Mouse (Mus musculus): ENCODE measurements around the gene Kdm4b.

Kdm4b gene

GRCm38 (mm10) chr17:56337190-56337589 lies 11.3 kb downstream of the Kdm4b start:
- in situ Hi-C loops (cut with MboI; ENCODE audit: low pct_unique_long_range_greater_than_20kb in 1 of 2, low sequenced_read_pairs in 2 of 2, unreplicated experiment in 1 of 2), result no loop called here

- in situ Hi-C loops (cut with MboI; ENCODE audit: low pct_unique_long_range_greater_than_20kb in 1 of 2, low sequenced_read_pairs in 2 of 2, unreplicated experiment in 1 of 2), result no loop called here
These were observed 11.9 kb downstream of the Kdm4b start for GRCm38 (mm10) chr17:56337791-56338190.

- in situ Hi-C loops (cut with MboI; ENCODE audit: low pct_unique_long_range_greater_than_20kb in 1 of 2, low sequenced_read_pairs in 2 of 2, unreplicated experiment in 1 of 2), result no loop called here
These were observed 13.0 kb downstream of the Kdm4b start for GRCm38 (mm10) chr17:56338909-56339308.

GRCm38 (mm10) chr17:56340717-56341116 lies 14.9 kb downstream of the Kdm4b start:
- in situ Hi-C loops (cut with MboI; ENCODE audit: low pct_unique_long_range_greater_than_20kb in 1 of 2, low sequenced_read_pairs in 2 of 2, unreplicated experiment in 1 of 2), result no loop called here

DNA sequence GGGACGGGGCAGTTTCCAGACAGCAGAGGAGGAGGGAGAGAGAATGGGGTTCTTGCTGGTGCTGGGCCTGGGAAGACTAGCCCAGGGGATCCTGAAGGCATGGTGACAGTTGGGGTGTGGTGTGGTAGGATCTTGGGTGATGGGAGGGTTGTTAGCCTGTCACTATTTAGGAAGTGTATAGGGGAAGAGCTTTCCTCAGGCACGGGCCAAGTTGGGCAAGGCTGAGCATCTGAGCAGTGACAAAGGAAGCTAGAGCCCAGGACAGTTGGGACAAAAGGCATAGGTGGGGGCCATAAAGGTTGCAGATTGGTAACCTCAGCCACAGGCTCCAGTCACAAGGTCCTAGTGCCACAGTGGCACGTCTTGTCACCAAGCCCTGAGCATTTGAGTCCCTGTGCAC lies 17.6 kb downstream of the Kdm4b start:
- in situ Hi-C loops (cut with MboI; ENCODE audit: low pct_unique_long_range_greater_than_20kb in 1 of 2, low sequenced_read_pairs in 2 of 2, unreplicated experiment in 1 of 2), result no loop called here

- in situ Hi-C loops (cut with MboI; ENCODE audit: low pct_unique_long_range_greater_than_20kb in 1 of 2, low sequenced_read_pairs in 2 of 2, unreplicated experiment in 1 of 2), result no loop called here
These were observed 19.5 kb downstream of the Kdm4b start for GRCm38 (mm10) chr17:56345364-56345763.

DNA sequence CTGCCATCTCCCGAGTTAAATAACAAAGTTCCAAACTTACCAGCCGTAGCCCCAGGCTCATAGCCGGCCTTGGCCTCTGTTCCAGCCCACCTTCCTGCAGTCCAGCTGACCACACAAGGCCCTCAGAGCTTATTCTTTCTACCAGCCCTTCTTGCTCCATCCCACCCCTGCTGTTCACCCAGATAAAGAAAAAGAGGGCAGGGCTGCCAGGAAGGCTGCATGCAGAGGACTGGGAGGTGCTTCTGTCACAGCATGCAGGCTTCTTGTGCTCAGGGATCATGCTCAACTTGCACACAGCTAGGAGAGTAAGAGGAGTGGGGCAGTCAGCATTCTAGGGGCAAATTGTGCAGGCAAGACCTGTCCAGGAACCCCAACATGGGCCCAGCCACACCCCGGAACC lies 22.3 kb downstream of the Kdm4b start:
- in situ Hi-C loops (cut with MboI; ENCODE audit: low pct_unique_long_range_greater_than_20kb in 1 of 2, low sequenced_read_pairs in 2 of 2, unreplicated experiment in 1 of 2), result no loop called here

- in situ Hi-C loops (cut with MboI; ENCODE audit: low pct_unique_long_range_greater_than_20kb in 1 of 2, low sequenced_read_pairs in 2 of 2, unreplicated experiment in 1 of 2), result no loop called here
These were observed 22.7 kb downstream of the Kdm4b start for GRCm38 (mm10) chr17:56348586-56348985.

DNA sequence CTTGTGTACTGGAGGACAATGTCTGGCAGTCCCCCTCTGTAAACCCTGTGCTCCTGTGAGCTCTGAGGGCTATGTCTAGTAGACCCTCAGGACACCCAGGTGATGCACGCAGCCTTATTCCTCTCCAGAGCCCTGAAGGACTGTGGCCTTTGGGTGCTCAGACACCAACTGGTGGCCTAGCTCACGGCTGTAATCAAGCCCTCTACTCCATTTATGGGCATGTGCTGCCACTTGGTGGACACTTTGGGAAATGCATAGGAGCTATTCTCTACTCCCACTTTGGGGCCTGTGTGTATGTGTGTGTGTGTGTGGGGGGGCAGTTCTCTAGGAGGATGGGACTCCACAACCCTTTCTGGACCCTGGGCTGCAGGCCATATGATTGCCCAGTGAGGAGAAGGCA lies 24.8 kb downstream of the Kdm4b start:
- in situ Hi-C loops (cut with MboI; ENCODE audit: low pct_unique_long_range_greater_than_20kb in 1 of 2, low sequenced_read_pairs in 2 of 2, unreplicated experiment in 1 of 2), result loop anchor here (10.0 to 25.0 kb wide), 2 partner anchors 194 to 312 kb away; partner anchors contain the start of gene Ranbp3 (in 1 of the 2)

- in situ Hi-C loops (cut with MboI; ENCODE audit: low pct_unique_long_range_greater_than_20kb in 1 of 2, low sequenced_read_pairs in 2 of 2, unreplicated experiment in 1 of 2), result loop anchor here (5.0 to 25.0 kb wide), 3 partner anchors 188 to 305 kb away; partner anchors contain the start of genes Gm20219 (in 1 of the 2) and Ranbp3 (in 1 of the 2)
These were observed 31.3 kb downstream of the Kdm4b start for GRCm38 (mm10) chr17:56356921-56357885.

GRCm38 (mm10) chr17:56359183-56359725 lies 33.4 kb downstream of the Kdm4b start:
- in situ Hi-C loops (cut with MboI; ENCODE audit: low pct_unique_long_range_greater_than_20kb in 1 of 2, low sequenced_read_pairs in 2 of 2, unreplicated experiment in 1 of 2), result loop anchor here (5.0 to 25.0 kb wide), 3 partner anchors 186 to 303 kb away; partner anchors contain the start of genes Gm20219 (in 1 of the 2) and Ranbp3 (in 1 of the 2)

GRCm38 (mm10) chr17:56359864-56360263 lies 34.0 kb downstream of the Kdm4b start:
- in situ Hi-C loops (cut with MboI; ENCODE audit: low pct_unique_long_range_greater_than_20kb in 1 of 2, low sequenced_read_pairs in 2 of 2, unreplicated experiment in 1 of 2), result loop anchor here (5.0 to 25.0 kb wide), 3 partner anchors 185 to 302 kb away; partner anchors contain the start of genes Gm20219 (in 1 of the 2) and Ranbp3 (in 1 of the 2)

DNA sequence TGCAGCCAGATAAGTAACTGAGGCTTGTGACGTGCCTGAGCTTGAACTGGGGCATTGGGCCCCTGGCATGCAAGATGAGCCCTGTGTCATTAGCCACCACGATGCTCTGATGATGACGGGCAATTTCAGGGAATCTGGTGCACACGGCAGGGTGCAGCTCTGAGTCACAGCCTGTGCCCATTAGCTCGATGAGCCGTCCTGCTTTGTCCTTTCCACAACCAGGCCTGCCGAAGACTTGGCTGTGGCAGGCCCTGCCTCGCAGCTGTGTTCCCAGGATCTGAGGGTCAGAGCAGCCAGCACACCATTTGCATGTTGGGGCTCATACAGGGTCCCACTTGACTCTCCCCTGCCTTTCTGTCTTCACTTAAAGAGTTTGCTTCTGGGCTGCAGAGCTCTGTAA lies 34.6 kb downstream of the Kdm4b start:
- in situ Hi-C loops (cut with MboI; ENCODE audit: low pct_unique_long_range_greater_than_20kb in 1 of 2, low sequenced_read_pairs in 2 of 2, unreplicated experiment in 1 of 2), result loop anchor here in 1 of 2 experiments (25.0 kb wide), 1 partner anchor 302 kb away; the partner anchor contains the start of gene Ranbp3

- in situ Hi-C loops (cut with MboI; ENCODE audit: low pct_unique_long_range_greater_than_20kb in 1 of 2, low sequenced_read_pairs in 2 of 2, unreplicated experiment in 1 of 2), result loop anchor here in 1 of 2 experiments (25.0 kb wide), 1 partner anchor 301 kb away; the partner anchor contains the start of gene Ranbp3
These were observed 35.7 kb downstream of the Kdm4b start for GRCm38 (mm10) chr17:56361542-56361941.

DNA sequence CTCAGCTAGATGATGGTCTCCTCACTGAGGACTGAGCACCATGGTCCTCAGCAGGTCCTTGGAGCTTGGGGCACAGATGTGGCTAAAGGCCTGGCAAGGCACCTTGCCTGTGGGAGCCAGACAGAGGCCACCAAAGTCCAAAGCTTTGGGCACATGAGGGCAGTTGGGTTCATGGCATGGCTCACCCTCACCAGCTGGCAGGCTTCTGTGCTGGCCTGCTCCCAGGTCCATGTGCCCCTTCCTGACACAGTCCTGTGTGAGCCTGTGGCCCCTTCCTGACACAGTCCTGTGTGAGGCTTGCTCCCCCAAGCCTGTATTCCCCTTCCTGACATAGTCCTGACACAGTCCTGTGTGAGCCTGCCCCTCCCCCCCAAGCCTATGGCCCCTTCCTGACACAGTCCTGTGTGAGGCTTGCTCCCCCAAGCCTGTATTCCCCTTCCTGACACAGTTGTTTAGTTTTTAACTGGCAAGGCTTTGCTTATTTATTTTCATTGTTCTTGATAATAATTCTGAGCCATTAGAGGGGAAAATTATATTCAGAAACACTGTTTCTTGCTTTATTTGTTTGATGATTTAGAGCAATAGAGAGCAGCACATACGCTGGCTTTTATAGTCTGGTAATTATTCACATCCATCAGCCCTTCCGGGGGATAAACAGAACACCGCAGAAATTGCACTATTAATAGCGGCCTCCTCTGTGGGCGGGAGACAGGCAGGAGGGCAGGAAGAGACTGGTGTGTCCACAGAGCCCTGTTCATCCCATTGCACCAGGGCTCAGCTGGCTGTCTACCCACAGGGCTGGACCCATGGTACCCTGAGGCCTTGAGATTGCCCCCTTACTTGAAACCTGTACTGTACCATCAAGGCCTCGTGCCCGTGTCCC lies 40.2 kb downstream of the Kdm4b start:
- in situ Hi-C loops (cut with MboI; ENCODE audit: low pct_unique_long_range_greater_than_20kb in 1 of 2, low sequenced_read_pairs in 2 of 2, unreplicated experiment in 1 of 2), result loop anchor here in 1 of 2 experiments (25.0 kb wide), 1 partner anchor 296 kb away; the partner anchor contains the start of gene Ranbp3

GRCm38 (mm10) chr17:56368291-56368790 lies 42.5 kb downstream of the Kdm4b start:
- in situ Hi-C loops (cut with MboI; ENCODE audit: low pct_unique_long_range_greater_than_20kb in 1 of 2, low sequenced_read_pairs in 2 of 2, unreplicated experiment in 1 of 2), result loop anchor here in 1 of 2 experiments (25.0 kb wide), 1 partner anchor 294 kb away; the partner anchor contains the start of gene Ranbp3

- in situ Hi-C loops (cut with MboI; ENCODE audit: low pct_unique_long_range_greater_than_20kb in 1 of 2, low sequenced_read_pairs in 2 of 2, unreplicated experiment in 1 of 2), result loop anchor here in 1 of 2 experiments (25.0 kb wide), 1 partner anchor 292 kb away; the partner anchor contains the start of gene Ranbp3
These were observed 44.2 kb downstream of the Kdm4b start for GRCm38 (mm10) chr17:56370090-56370489.
